Mouse (Mus musculus) midbrain, embryonic 12.5 days (tissue): Measurements from ENCODE around the gene Hipk2. TPM values are rescaled to one million over a fixed set of nuclear protein-coding genes. Genes with fewer than 3 reads are reported as not detected.
"Not testable (repeated sequence)": the region's sequence is repeated elsewhere in the genome, so short reads cannot be mapped to it uniquely, and the experiment has no call there.

Experiments used
- ATAC-seq: fragments of 200-750 bp; cut with Nextera tagmentation; 2 replicates; pipeline ENCODE4 v1.8.0; 2017; ENCODE audit warnings: low read depth, moderate TSS enrichment, moderate library complexity; ENCODE audit not compliant: low FRiP score
- H3K27ac ChIP-seq: fragments of 300-500 bp; sonication (generic); replicated peaks from 2 replicates; pipeline ENCODE4 v1.5.1; 2016; ENCODE audit warnings: mild to moderate bottlenecking
- H3K27me3 ChIP-seq: fragments of 300-500 bp; sonication (generic); 2 replicates; pipeline ENCODE4 v1.6.1; 2016; ENCODE audit warnings: mild to moderate bottlenecking
- H3K36me3 ChIP-seq: fragments of 300-500 bp; sonication (generic); 2 replicates; pipeline ENCODE4 v1.6.1; 2016
- H3K4me1 ChIP-seq: fragments of 300-500 bp; sonication (generic); 2 replicates; pipeline ENCODE4 v1.6.1; 2016
- H3K4me2 ChIP-seq: fragments of 300-500 bp; sonication (generic); replicated peaks from 2 replicates; pipeline ENCODE4 v1.6.1; 2016; ENCODE audit warnings: mild to moderate bottlenecking, moderate library complexity
- H3K4me3 ChIP-seq: fragments of 300-500 bp; sonication (generic); 2 replicates; pipeline ENCODE4 v1.5.1; 2016; ENCODE audit warnings: mild to moderate bottlenecking
- H3K9ac ChIP-seq: fragments of 300-500 bp; sonication (generic); replicated peaks from 2 replicates; pipeline ENCODE4 v1.6.1; 2016; ENCODE audit warnings: mild to moderate bottlenecking, moderate library complexity
- H3K9me3 ChIP-seq: fragments of 300-500 bp; sonication (generic); 2 replicates; pipeline ENCODE4 v1.6.1; 2016; ENCODE audit warnings: mild to moderate bottlenecking
- WGBS: fragments of 180-500 bp; shearing (Covaris S2); methylation state at CpG from one replicate; pipeline ENCODE4 v1.1.7; 2016; 5-methylcytosine and 5-hydroxymethylcytosine counted together
- polyA plus RNA-seq: library from polyadenylated mRNA; unstranded; fragments of >200 nt; fragmentation: Nextera tagmentation; extraction: Ambion mirVana; gene quantifications from 2 replicates; pipeline ENCODE4 v1.2.1, GENCODE M21; 2016

The Hipk2 gene
- polyA plus RNA-seq, 1 experiment from 2014 or later, result 36.7 TPM

GRCm38 (mm10) chr6:38676217-38676616 is 199.7 kb downstream of the Hipk2 start:
- H3K27me3 ChIP-seq, result no peaks in the 10 kb centered on the region
- H3K4me2 ChIP-seq, result no peak overlapping the region
- WGBS, result 89% methylated on average over 6 of the region's 6 CpGs
- no peak overlapping the region for H3K4me3 ChIP-seq
- no peak overlapping the region for H3K27ac ChIP-seq
- no peak overlapping the region for H3K9ac ChIP-seq
- no peaks in the 10 kb centered on the region for H3K4me1 ChIP-seq
- no peak for ATAC-seq
- H3K36me3 ChIP-seq, result no peaks in the 10 kb centered on the region; the same call in 1 of the 2 replicates
- no peaks in the 10 kb centered on the region for H3K9me3 ChIP-seq

- Histone ChIP-seq H3K36me3 (no peaks in the 10 kb centered on the region), H3K27ac (no peak overlapping the region), H3K9ac (no peak overlapping the region), H3K4me3 (no peak overlapping the region), H3K9me3 (no peaks in the 10 kb centered on the region), H3K4me2 (no peak overlapping the region), H3K27me3 (no peaks in the 10 kb centered on the region), H3K4me1 (no peaks in the 10 kb centered on the region)
- no peak for ATAC-seq
- WGBS, result 92% methylated on average over 3 of the region's 3 CpGs
These were observed 204.0 kb downstream of the Hipk2 start for GRCm38 (mm10) chr6:38672011-38672410.

GRCm38 (mm10) chr6:38671270-38671669 is 204.7 kb downstream of the Hipk2 start:
- Histone ChIP-seq H3K27me3 (no peaks in the 10 kb centered on the region), H3K4me1 (no peaks in the 10 kb centered on the region), H3K27ac (no peak overlapping the region), H3K9ac (no peak overlapping the region), H3K4me3 (no peak overlapping the region), H3K4me2 (no peak overlapping the region), H3K36me3 (no peaks in the 10 kb centered on the region), H3K9me3 (no peaks in the 10 kb centered on the region)
- 78% methylated on average over 7 of the region's 7 CpGs for WGBS
- no peak for ATAC-seq

- not testable (repeated sequence) for ATAC-seq, H3K4me1 ChIP-seq, H3K27me3 ChIP-seq, H3K9me3 ChIP-seq, H3K36me3 ChIP-seq, H3K9ac ChIP-seq, H3K4me3 ChIP-seq, H3K27ac ChIP-seq, H3K4me2 ChIP-seq
- WGBS, result 94% methylated on average over 1 of the region's 1 CpGs
These were observed 205.5 kb downstream of the Hipk2 start for GRCm38 (mm10) chr6:38670488-38670887.

- no peaks in the 10 kb centered on the region for H3K9me3 ChIP-seq
- ATAC-seq, result no peak
- H3K4me1 ChIP-seq, result no peaks in the 10 kb centered on the region
- 62% methylated on average over 6 of the region's 6 CpGs for WGBS
- no peak overlapping the region for H3K9ac ChIP-seq
- no peak overlapping the region for H3K27ac ChIP-seq
- no peak overlapping the region for H3K4me2 ChIP-seq
- H3K4me3 ChIP-seq, result no peak overlapping the region
- H3K36me3 ChIP-seq, result no peaks in the 10 kb centered on the region
- H3K27me3 ChIP-seq, result peaks cover 12% of the 10 kb centered on the region
These were observed 206.4 kb downstream of the Hipk2 start for GRCm38 (mm10) chr6:38669580-38669979.

GRCm38 (mm10) chr6:38662714-38663615 is 213.0 kb downstream of the Hipk2 start, which contains the start of gene Clec2l:
TSS of gene Clec2l (plus strand) at chr6:38663069.
- peak within 1 kb of the TSS; percentile 42 for H3K27ac ChIP-seq
- H3K27me3 ChIP-seq, result peaks cover 46% of the 10 kb centered on the region

GRCm38 (mm10) chr6:38661626-38662025 is 214.3 kb downstream of the Hipk2 start:
- Histone ChIP-seq H3K4me3 (no peak overlapping the region), H3K27ac (no peak overlapping the region), H3K9me3 (no peaks in the 10 kb centered on the region), H3K9ac (no peak overlapping the region), H3K4me1 (peaks cover 8% of the 10 kb centered on the region; the same call in 1 of the 2 replicates), H3K36me3 (no peaks in the 10 kb centered on the region), H3K4me2 (no peak overlapping the region), H3K27me3 (peaks cover 54% of the 10 kb centered on the region)
- no peak for ATAC-seq
- 14% methylated on average over 4 of the region's 4 CpGs for WGBS

More at GRCm38 (mm10) chr6:38662714-38663615, 213.0 kb downstream of the Hipk2 start, which contains the start of gene Clec2l:
- no peaks in the 10 kb centered on the region for H3K36me3 ChIP-seq
- H3K9ac ChIP-seq, result peak within 1 kb of the TSS; percentile 49
- no peaks in the 10 kb centered on the region for H3K9me3 ChIP-seq
- peak within 1 kb of the TSS; percentile 74 for H3K4me2 ChIP-seq
- peak within 1 kb of the TSS; percentile 66 for H3K4me3 ChIP-seq
- ATAC-seq, result peak; percentile 84
- H3K4me1 ChIP-seq, result peaks cover 8% of the 10 kb centered on the region; the same call in 1 of the 2 replicates
- under 1% methylated on average over 63 of the region's 84 CpGs for WGBS

GRCm38 (mm10) chr6:38650263-38650937 is 225.6 kb downstream of the Hipk2 start:
- WGBS, result 44% methylated on average over 14 of the region's 14 CpGs
- ATAC-seq, result 0 out of 2 replicates have a peak, but pooled peaks have one; percentile 38

GRCm38 (mm10) chr6:38649545-38649944 is 226.4 kb downstream of the Hipk2 start:
- H3K27me3 ChIP-seq, result no peaks in the 10 kb centered on the region
- H3K9me3 ChIP-seq, result no peaks in the 10 kb centered on the region
- H3K36me3 ChIP-seq, result no peaks in the 10 kb centered on the region
- H3K9ac ChIP-seq, result no peak overlapping the region
- no peaks in the 10 kb centered on the region for H3K4me1 ChIP-seq
- WGBS, result 71% methylated on average over 3 of the region's 3 CpGs
- ATAC-seq, result no peak
- no peak overlapping the region for H3K4me3 ChIP-seq
- H3K4me2 ChIP-seq, result no peak overlapping the region
- no peak overlapping the region for H3K27ac ChIP-seq

More at GRCm38 (mm10) chr6:38650263-38650937, 225.6 kb downstream of the Hipk2 start:
- Histone ChIP-seq H3K27ac (no peak overlapping the region), H3K4me2 (no peak overlapping the region), H3K4me1 (no peaks in the 10 kb centered on the region), H3K9ac (no peak overlapping the region), H3K36me3 (no peaks in the 10 kb centered on the region), H3K9me3 (no peaks in the 10 kb centered on the region), H3K27me3 (no peaks in the 10 kb centered on the region), H3K4me3 (no peak overlapping the region)

Other genes with a start within 250 kb of the Hipk2 start
- gene Klrg2, start 238.9 kb downstream of the Hipk2 start, polyA plus RNA-seq, result 0.18 and 0.19 TPM in 2 replicates
- gene Clec2l, start 213.1 kb downstream of the Hipk2 start, polyA plus RNA-seq, result 2.0 and 2.5 TPM in 2 replicates
- gene Tbxas1, start 761 bp downstream of the Hipk2 start, polyA plus RNA-seq, result 2.2 TPM in 2 replicates
- gene Parp12, start 242.2 kb upstream of the Hipk2 start, polyA plus RNA-seq, result 3.0 and 4.7 TPM in 2 replicates